Mouse (Mus musculus) testis, adult 2 months (tissue): ENCODE measurements around the gene Hist1h2bb.

Experiments
- CTCF ChIP-seq: fragments of 200-500 bp; IDR thresholded peaks from 2 replicates; pipeline ENCODE4 v1.5.1; 2012; ENCODE audit warnings: low read depth, mild to moderate bottlenecking, inconsistent platforms, low read length, moderate library complexity; ENCODE audit not compliant: control insufficient read depth, insufficient read depth, insufficient replicate concordance
- POLR2A ChIP-seq: fragments of 200-500 bp; IDR thresholded peaks from 2 replicates; pipeline ENCODE4 v1.6.1; 2012; ENCODE audit warnings: low read depth, mild to moderate bottlenecking, inconsistent platforms, low read length, moderate library complexity; ENCODE audit not compliant: control insufficient read depth

DNA sequence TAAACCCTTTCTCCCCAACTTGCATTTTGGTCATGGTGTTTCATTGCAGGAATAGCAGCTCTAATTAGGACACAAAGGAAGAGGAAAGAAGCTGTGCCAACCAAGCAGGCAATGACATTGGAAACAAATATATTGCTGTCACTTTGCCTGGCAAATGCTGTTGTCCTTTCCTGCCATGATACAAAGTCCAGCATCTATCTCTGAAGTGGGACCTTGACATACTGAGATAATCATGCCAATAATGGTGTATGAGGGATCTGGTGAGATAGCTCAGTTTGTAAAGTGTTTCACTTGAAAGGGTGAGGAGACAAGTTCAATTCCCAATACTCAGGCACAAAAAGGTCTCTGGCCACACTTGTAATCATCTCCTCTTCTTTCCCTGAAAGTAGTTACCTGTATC, 20.2 kb downstream of the Hist1h2bb start:
- TF ChIP-seq POLR2A (no peak), CTCF (no peak)
